Mouse (Mus musculus) CH12.LX (cell line): ENCODE data around the gene Higd1c.

Experiments
- CHD1 ChIP-seq: IDR thresholded peaks from 2 replicates; pipeline ENCODE4 v1.6.1; 2012; ENCODE audit warnings: low read depth, low read length, improper control_type of control experiment, inconsistent platforms
- CTCF ChIP-seq, 2 experiments: IDR thresholded peaks in 1 of 2; conservative IDR thresholded peaks in 1 of 2; 2 replicates each; pipeline ENCODE4 v1.5.1; 2011 to 2012; ENCODE audit warnings: low read depth in 2 of 2, low read length in 2 of 2, improper control_type of control experiment in 1 of 2, inconsistent platforms in 1 of 2, mild to moderate bottlenecking in 1 of 2, moderate library complexity in 1 of 2
- EP300 ChIP-seq: IDR thresholded peaks from 2 replicates; pipeline ENCODE4 v1.6.1; 2011; ENCODE audit warnings: low read length, improper control_type of control experiment
- GABPA ChIP-seq: IDR thresholded peaks from 2 replicates; pipeline ENCODE4 v1.6.1; 2012; ENCODE audit warnings: low read depth, low read length, improper control_type of control experiment, inconsistent platforms; ENCODE audit not compliant: insufficient replicate concordance
- MAFK ChIP-seq: IDR thresholded peaks from 2 replicates; pipeline ENCODE4 v1.6.1; 2011; ENCODE audit warnings: low read length, improper control_type of control experiment; ENCODE audit not compliant: insufficient replicate concordance
- POLR2A ChIP-seq: IDR thresholded peaks from 2 replicates; pipeline ENCODE4 v1.6.1; 2011; ENCODE audit warnings: low read depth, mild to moderate bottlenecking, improper control_type of control experiment, low read length
- RAD21 ChIP-seq: IDR thresholded peaks from 2 replicates; pipeline ENCODE4 v1.6.1; 2011; ENCODE audit warnings: low read depth, mild to moderate bottlenecking, low read length, improper control_type of control experiment, moderate library complexity
- UBTF ChIP-seq: IDR thresholded peaks from 2 replicates; pipeline ENCODE4 v1.6.1; 2012; ENCODE audit warnings: low read depth, mild to moderate bottlenecking, inconsistent platforms, low read length, improper control_type of control experiment, moderate library complexity
- USF2 ChIP-seq: conservative IDR thresholded peaks from 2 replicates; pipeline ENCODE4 v1.6.1; 2011; ENCODE audit warnings: low read depth, low read length, improper control_type of control experiment
- ZKSCAN1 ChIP-seq: IDR thresholded peaks from 2 replicates; pipeline ENCODE4 v1.6.1; 2012; ENCODE audit warnings: low read depth, inconsistent platforms, low read length, improper control_type of control experiment, borderline replicate concordance
- ZNF384 ChIP-seq: IDR thresholded peaks from 2 replicates; pipeline ENCODE4 v1.6.1; 2012; ENCODE audit warnings: low read depth, low read length, improper control_type of control experiment, inconsistent platforms

DNA sequence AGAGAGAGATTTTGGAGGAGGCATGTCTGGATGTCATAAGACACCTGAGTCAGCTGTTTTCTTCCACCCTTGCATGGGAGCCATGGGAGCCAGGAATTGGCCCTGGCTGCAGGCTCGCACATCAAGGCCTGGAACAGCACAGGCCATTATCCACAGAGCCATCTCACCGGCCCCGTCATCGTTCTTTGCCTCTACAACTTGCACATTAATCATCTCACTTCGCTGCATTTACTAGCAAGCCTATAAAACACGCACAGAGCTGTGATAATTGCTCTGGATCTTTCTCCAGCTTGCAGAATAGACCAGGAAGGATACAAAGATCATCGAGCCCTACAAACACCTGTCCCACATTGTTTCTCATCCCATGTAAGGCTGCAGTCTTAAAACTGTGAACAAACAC, 33.6 kb upstream of the Higd1c start:
- TF ChIP-seq CTCF (conservative IDR thresholded peaks at IDR 0.05 in 1 of 2, IDR thresholded peaks at IDR 0.05 in 1 of 2; ENCODE audit: low read depth in 2 of 2, low read length in 2 of 2), result no peak
- no peak for TF ChIP-seq USF2
- TF ChIP-seq RAD21, result no peak
- TF ChIP-seq ZKSCAN1, result no peak
- no peak for TF ChIP-seq UBTF
- no peak for TF ChIP-seq POLR2A
- TF ChIP-seq CHD1, result no peak
- no peak for TF ChIP-seq ZNF384
- TF ChIP-seq EP300, result no peak
- no peak for TF ChIP-seq MAFK
- TF ChIP-seq GABPA, result no peak
